Mouse (Mus musculus) T-helper 17 cell (primary cell): ENCODE measurements at regions not wholly inside any gene's neighbourhood (a gene's known extent, or its start where the extent isn't known, plus 50 kb on each side); places are given as distances from the start of the nearest gene placed in this dataset.

Experiments
- in situ Hi-C, 2 experiments: fragments of 300-600 bp; cut with MboI, MseI; formaldehyde crosslinking; loops; 1 replicate in 1 of 2; 2 replicates in 1 of 2; pipeline ENCODE4 v1.15.1; 2025; ENCODE audit warnings: high pct_unique_total_duplicates in 2 of 2

- in situ Hi-C loops, result no loop called here
Measured at GRCm38 (mm10) chr6:81323690-81324089, 599.8 kb upstream of the Gcfc2 start.

GRCm38 (mm10) chr6:81363969-81364529 is 559.4 kb upstream of the Gcfc2 start:
- in situ Hi-C loops, result no loop called here

- in situ Hi-C loops, result no loop called here
Measured at GRCm38 (mm10) chr6:81388484-81388883, 535.0 kb upstream of the Gcfc2 start.

- in situ Hi-C loops, result no loop called here
Measured at GRCm38 (mm10) chr6:81403122-81403521, 520.3 kb upstream of the Gcfc2 start.

- in situ Hi-C loops, result no loop called here
Measured at GRCm38 (mm10) chr6:81413611-81414010, 509.9 kb upstream of the Gcfc2 start.

- in situ Hi-C loops, result no loop called here
Measured at GRCm38 (mm10) chr6:81434745-81435144, 488.7 kb upstream of the Gcfc2 start.

GRCm38 (mm10) chr6:81438951-81439722 is 484.3 kb upstream of the Gcfc2 start:
- in situ Hi-C loops, result no loop called here

- in situ Hi-C loops, result no loop called here
Measured at GRCm38 (mm10) chr6:81441396-81441795, 482.1 kb upstream of the Gcfc2 start.

GRCm38 (mm10) chr6:81446019-81446800 is 477.3 kb upstream of the Gcfc2 start:
- in situ Hi-C loops, result no loop called here

GRCm38 (mm10) chr6:81447701-81448100 is 475.8 kb upstream of the Gcfc2 start:
- in situ Hi-C loops, result no loop called here

GRCm38 (mm10) chr6:81448366-81448765 is 475.1 kb upstream of the Gcfc2 start:
- in situ Hi-C loops, result no loop called here

GRCm38 (mm10) chr6:81461095-81461494 is 462.4 kb upstream of the Gcfc2 start:
- in situ Hi-C loops, result loop anchor here in 1 of 2 experiments (10.0 kb wide), 1 partner anchor 526 kb away; no protein-coding TSS in a partner anchor

- in situ Hi-C loops, result loop anchor here in 1 of 2 experiments (10.0 kb wide), 1 partner anchor 530 kb away; no protein-coding TSS in a partner anchor
Measured at GRCm38 (mm10) chr6:81464442-81464841, 459.0 kb upstream of the Gcfc2 start.

GRCm38 (mm10) chr6:81466536-81466935 is 456.9 kb upstream of the Gcfc2 start:
- in situ Hi-C loops, result loop anchor here in 1 of 2 experiments (10.0 kb wide), 1 partner anchor 532 kb away; no protein-coding TSS in a partner anchor

GRCm38 (mm10) chr6:81471340-81471955 is 452.0 kb upstream of the Gcfc2 start:
- in situ Hi-C loops, result no loop called here

GRCm38 (mm10) chr6:81472506-81472905 is 451.0 kb upstream of the Gcfc2 start:
- in situ Hi-C loops, result no loop called here

- in situ Hi-C loops, result no loop called here
Measured at GRCm38 (mm10) chr6:81474786-81475185, 448.7 kb upstream of the Gcfc2 start.

- in situ Hi-C loops, result no loop called here
Measured at GRCm38 (mm10) chr6:81487006-81487405, 436.5 kb upstream of the Gcfc2 start.

- in situ Hi-C loops, result no loop called here
Measured at GRCm38 (mm10) chr6:81496239-81496638, 427.2 kb upstream of the Gcfc2 start.

GRCm38 (mm10) chr6:81517185-81517584 is 406.3 kb upstream of the Gcfc2 start:
- in situ Hi-C loops, result no loop called here

- in situ Hi-C loops, result no loop called here
Measured at GRCm38 (mm10) chr6:81562260-81562659, 361.2 kb upstream of the Gcfc2 start.

GRCm38 (mm10) chr6:81563192-81563591 is 360.3 kb upstream of the Gcfc2 start:
- in situ Hi-C loops, result no loop called here
